In the genomic region with DNA sequence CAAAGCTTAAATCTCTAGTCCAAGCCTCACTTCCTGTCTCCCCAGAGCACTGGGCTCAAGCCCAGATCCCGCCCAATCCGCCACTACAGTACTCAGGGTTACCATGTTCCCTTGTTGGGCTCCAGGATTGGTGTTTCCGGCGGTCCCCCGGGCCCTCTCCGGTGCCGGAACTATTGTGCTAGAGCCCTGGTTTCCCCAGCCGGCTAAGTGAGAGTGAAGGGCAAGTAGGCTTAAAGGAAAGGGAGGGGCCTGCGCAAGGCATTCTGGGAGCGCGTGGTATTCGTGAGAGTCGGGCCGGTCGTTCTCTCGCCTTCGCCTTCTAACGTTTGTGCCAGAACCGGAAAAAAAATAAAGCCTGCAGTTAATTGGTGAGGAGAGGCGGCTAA, we compare ENCODE assay signal across 8 mouse cellular contexts. TPM values are rescaled to one million over a fixed set of nuclear protein-coding genes. Genes with fewer than 3 reads are reported as not detected.
DNase-seq lines count a peak whose midpoint lies in the region; ATAC-seq and TF ChIP-seq lines count a peak whose summit lies in the region.

A gene (minus strand): TSS at position 215 of the 386 bp plus-strand sequence.

- peak within 1 kb of the TSS; percentile 86 for H3K4me3 ChIP-seq in hindbrain, embryonic 10.5 days
- peak within 1 kb of the TSS; percentile 81 for H3K4me3 ChIP-seq in lung, postnatal 0 days (ENCODE audit: low read depth, low read length)

- peaks cover 31% of the 10 kb centered on the region for H3K4me1 ChIP-seq in hindbrain, embryonic 10.5 days (replicated peaks)
- H3K4me1 ChIP-seq in lung, postnatal 0 days (ENCODE audit: insufficient read depth, low read depth, low read length), result peaks cover 18% of the 10 kb centered on the region; the same call in 1 of the 2 replicates

- H3K27ac ChIP-seq in hindbrain, embryonic 10.5 days, result peak within 1 kb of the TSS; percentile 96
- H3K27ac ChIP-seq in lung, postnatal 0 days (ENCODE audit: low read length), result peak within 1 kb of the TSS; percentile 99

- H3K9ac ChIP-seq in lung, postnatal 0 days (replicated peaks; ENCODE audit: low read depth), result peak within 1 kb of the TSS; percentile 95

- H3K27me3 ChIP-seq in hindbrain, embryonic 10.5 days (ENCODE audit: insufficient read depth, poor library complexity, severe bottlenecking), result no peaks in the 10 kb centered on the region
- H3K27me3 ChIP-seq in lung, postnatal 0 days (replicated peaks; ENCODE audit: insufficient read depth, low read length), result no peaks in the 10 kb centered on the region

- H3K4me2 ChIP-seq in lung, postnatal 0 days (replicated peaks; ENCODE audit: low read depth, low read length), result peak within 1 kb of the TSS; percentile 92

- H3K36me3 ChIP-seq in hindbrain, embryonic 10.5 days, result peaks cover 37% of the 10 kb centered on the region
- H3K36me3 ChIP-seq in lung, postnatal 0 days (ENCODE audit: insufficient read depth, low read length), result no peaks in the 10 kb centered on the region

- TF ChIP-seq CTCF in lung, postnatal 0 days (IDR thresholded peaks at IDR 0.05), result no peak

- WGBS in hindbrain, embryonic 10.5 days, result under 1% methylated on average over 20 of the region's 20 CpGs
- under 1% methylated on average over 20 of the region's 20 CpGs for WGBS in lung, postnatal 0 days

- H3K9me3 ChIP-seq in hindbrain, embryonic 10.5 days, result no peaks in the 10 kb centered on the region
- H3K9me3 ChIP-seq in lung, postnatal 0 days (ENCODE audit: low read length), result no peaks in the 10 kb centered on the region

- peak; percentile 97 for DNase-seq in MN1 (ENCODE audit: low spot score)
- DNase-seq in cerebellum, adult 9-10 months, result peak; percentile 99
- peak; percentile 98 for DNase-seq in hindbrain, embryonic 10.5 days (ENCODE audit: low spot score)
- peak; percentile 97 for DNase-seq in layer of hippocampus, adult 9-11 months
- DNase-seq in lung, postnatal 0 days (ENCODE audit: low spot score), result peak; percentile 97
- DNase-seq in ovary, postnatal 14 days (ENCODE audit: low spot score), result peak; percentile 97
- DNase-seq in thymus, postnatal 14 days, result peak; percentile 97

- peak; percentile 79 for TF ChIP-seq EP300 in lung, postnatal 0 days (IDR thresholded peaks at IDR 0.05)

- ATAC-seq in frontal cortex, adult (ENCODE audit: low TSS enrichment), result peak; percentile 85
- ATAC-seq in lung, postnatal 0 days, result peak; percentile 91

RNA-seq across cellular contexts. Expression of the gene that starts here (rescaled TPM):
- polyA plus RNA-seq in hindbrain, embryonic 10.5 days (2016; fragmentation: Nextera tagmentation; extraction: Ambion mirVana), result 32.5 and 32.9 TPM in 2 replicates
- 19.9 and 20.3 TPM in 2 replicates for polyA plus RNA-seq in lung, postnatal 0 days (2015; fragmentation: Nextera tagmentation; extraction: Ambion mirVana)

Comparison
In these comparisons a context has a peak if more than half of its experiments do, and no peak if none do; other contexts are left out.
1. Peak in every context shown above with its lines: DNase-seq, ATAC-seq, H3K4me3 ChIP-seq and H3K27ac ChIP-seq.